Mouse (Mus musculus) forelimb bud, embryonic 11.5 days (tissue): ENCODE measurements around the gene Zdhhc12.

Experiments used
- DNase-seq: peaks from one replicate; pipeline ENCODE4 v3.0.0-alpha.2; 2012; ENCODE audit warnings: low read depth, low spot score

The Zdhhc12 gene

DNA sequence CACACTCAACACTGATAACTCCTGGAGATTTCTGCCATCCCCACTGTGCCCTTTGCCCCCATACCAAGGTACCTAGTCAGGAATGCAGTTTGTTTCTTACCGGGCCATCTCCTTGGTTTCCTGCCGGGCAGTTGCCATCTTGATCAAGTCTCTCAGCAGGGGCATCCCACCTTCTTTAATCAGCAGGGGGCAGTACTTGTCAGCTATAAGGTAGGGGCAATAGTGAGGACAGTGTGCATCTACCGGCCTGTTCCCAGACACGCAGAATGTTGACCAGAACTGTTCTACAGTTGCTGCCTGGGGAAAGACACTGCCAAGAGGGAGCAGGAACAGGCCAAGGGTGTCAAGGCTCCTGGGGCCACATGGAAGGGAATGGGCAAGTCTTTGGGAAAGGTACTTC, 6.8 kb upstream of the Zdhhc12 start:
- DNase-seq: no peak

DNA sequence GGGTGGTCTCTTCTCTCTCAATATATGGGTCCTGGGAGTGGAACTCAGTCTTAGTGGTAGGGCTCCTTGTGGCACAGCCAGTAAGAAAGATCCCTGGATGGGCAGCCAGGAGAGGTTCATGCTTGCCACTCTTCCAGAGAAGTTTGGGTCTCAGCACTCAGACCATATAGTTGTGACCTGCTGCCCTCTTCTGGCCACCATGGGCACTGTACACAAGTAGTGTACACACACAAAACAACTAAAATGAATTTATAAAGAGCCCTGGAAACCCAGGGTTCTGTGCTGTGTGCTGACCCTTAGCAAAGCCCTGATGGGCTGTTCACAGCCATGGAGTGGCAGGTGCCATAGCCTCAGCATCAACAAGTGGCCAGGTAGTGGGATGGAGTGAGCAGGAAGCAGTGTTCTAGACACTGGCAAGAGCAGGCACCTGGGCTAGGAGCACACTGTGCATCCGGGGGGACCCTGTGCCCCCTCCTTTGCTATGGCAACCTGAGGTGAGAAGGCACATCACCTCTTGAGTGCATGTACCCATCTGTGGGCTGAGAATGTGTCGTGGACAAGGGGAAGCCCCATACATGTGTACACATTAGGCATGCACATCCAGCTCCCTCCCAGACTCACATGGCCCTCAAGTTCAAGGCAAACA, 2.6 kb upstream of the Zdhhc12 start:
- peak; percentile 45 for DNase-seq

DNA sequence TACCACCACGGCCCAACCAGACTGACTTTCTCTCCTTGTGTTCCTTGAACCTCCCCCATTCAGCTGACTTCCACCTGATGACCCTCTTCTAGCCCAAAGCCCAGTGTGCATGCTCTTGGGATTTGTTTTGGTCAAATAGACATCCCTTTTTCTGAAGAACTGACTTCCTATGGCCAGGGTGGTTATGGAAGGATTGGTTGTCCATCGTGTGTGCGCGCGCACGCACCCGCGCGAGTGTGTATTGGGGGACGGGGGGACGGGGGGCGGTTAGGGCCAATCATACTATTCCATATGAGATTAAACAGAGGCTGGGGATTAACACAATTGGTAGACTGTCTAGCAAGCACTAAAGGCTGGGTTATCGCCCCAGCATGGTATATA, 750 bp upstream of the Zdhhc12 start:
- DNase-seq: no peak

DNA sequence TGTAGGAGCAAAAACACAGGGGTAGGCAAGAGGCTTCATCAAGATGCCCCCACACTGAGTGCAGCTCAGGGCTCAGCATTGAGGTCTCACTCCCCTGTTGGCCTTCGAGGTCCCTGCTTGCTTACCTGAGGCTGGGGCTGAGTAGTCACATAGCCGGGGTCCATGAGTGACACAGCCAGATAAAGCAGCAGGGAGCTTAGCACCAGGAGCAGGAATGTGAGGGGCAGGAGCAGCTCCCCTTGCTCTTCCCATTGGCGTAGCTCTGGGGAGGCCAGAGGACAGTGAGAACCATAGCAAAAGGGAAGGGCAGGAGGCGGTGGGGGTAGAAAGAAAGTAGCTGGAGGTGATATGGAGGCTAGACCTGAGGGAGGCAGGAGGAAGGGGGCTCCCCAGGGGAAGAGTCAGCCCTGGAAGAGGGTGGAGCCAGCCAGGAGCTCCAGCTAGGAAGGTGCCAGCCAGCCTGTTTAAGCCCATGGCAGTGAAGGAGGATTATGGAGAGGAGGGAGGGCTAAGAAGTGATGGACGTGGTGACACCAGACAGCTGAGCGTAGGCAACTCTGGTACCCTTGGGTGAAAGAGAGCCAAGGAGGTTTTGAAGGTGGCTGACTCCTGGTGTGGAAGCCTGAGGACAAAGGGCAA, 1.0 kb downstream of the Zdhhc12 start:
- no peak for DNase-seq

DNA sequence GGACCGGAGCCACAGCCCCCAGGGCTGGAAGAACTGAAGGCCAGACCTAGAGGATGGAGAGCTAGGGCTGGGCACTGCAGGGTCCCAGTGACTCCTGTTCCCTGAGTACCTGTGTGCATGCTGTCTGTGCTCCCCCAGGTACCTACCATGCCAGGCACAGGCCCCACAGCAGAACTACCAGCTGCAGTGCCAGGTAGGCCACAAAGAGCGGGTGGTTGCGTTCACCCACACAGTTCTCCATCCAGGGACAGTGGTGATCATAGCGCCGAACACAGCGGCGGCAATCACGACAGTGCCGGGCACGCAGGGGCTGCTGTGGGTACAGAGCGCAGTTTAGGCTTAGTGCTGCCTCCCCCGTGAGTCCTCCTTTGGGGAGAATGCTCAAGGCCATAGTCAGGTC, 1.9 kb downstream of the Zdhhc12 start:
- DNase-seq: no peak

DNA sequence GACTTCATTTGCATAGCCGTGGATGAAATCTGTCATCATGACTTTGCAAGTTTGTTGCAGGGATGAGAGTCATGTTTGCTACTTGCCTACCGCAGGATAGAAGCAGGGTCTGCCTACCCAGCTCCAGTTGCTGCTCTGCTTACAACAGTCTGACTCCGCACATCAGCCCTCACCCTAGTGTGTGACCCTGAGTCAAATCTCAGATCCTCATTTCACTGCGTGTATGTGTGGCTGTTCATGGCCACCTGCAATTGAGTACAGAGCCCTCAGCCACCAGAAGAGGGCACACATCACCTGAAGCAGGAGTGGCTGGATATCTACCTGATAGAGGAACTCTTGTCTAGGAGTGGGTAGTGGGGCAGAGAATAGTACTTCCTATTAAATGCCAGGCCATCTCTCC, 6.1 kb downstream of the Zdhhc12 start:
- no peak for DNase-seq

DNA sequence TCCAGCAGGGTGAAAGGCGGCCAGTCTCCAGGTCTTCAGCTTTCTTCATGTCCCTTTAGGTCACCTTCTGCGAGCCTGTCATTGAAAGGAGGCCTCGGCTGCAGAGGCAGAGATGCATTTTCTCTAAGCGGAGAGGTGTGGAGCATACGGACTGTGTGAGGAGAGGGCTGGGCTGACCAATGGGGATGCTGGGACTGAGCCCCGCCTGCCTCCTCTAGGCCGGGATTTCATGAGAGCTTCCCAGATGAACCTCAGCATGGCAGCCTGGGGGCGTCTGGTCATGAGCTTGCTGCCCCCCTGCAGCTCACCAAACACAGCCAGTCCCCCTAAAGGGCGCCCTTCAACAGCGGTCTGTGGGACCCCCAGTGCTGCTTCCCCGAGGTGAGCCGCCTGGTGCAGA, 8.8 kb downstream of the Zdhhc12 start:
- no peak for DNase-seq

DNA sequence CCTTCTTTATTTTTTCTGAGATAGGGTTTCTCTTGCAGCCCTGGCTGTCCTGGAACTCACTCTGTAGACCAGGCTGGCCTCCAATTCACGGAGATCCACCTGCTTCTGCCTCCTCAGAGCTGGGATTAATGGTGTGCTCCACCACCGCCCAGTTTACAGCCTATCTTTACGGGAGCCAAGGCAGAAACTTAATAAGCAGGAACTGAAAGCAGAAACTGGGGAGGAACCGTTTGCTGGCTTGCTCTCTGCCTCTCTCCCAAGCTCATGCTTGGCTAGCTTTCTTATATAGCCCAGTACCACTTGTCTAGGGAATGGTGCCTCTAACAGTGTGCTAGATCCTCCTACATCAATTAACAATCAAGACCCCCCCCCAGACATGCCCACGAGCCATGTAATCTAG, 9.3 kb downstream of the Zdhhc12 start:
- no peak for DNase-seq

DNA sequence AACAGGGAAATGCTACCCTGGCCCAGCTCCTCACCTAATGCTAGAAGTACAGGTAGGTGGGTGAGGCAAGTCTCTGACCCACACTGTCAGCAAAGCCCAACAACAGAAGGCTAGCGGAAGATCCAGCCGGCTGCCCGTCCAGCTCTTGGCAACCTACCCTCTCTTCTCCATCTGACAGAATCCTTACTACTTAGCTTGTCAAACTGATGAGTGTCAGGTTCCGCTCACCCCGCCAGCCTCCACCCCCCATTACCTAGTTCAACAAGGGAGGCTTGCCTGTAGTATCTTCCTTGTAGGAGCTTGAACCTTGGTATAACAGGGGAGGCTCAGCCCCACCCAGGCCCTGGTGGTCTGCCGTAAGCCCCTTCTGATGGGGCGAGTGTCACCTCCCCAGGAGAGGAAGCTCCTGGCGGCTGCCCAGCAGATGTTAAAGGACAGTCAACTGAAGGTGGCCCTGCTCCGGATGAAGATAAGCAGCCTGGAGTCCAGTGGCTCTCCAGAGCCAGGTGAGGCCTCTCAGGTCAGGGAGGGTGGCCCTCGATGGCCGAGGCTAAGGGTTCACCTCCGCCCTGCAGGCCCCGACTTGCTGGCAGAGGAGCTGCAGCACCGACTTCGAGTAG, 13.2 kb downstream of the Zdhhc12 start:
- DNase-seq: no peak

DNA sequence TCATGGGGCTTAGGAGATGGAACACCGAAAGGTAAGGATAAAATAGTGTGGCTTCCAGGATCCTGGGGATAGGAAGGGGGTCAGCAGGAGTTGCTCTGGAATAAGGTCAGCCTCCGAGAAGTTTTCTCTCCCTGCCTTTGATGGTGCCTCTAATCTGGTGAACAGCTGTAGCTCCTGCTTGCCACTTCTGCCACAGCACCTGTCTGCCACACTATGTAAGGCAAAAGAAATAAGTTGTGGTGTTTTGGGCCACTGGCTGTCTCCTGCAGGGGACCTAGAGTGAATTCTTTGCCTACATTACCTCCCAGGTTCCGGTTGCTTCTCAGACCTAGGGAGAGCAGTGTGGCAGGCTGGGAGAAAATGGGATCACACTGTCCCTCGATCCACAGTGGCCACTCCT, 14.7 kb downstream of the Zdhhc12 start:
- DNase-seq: no peak

DNA sequence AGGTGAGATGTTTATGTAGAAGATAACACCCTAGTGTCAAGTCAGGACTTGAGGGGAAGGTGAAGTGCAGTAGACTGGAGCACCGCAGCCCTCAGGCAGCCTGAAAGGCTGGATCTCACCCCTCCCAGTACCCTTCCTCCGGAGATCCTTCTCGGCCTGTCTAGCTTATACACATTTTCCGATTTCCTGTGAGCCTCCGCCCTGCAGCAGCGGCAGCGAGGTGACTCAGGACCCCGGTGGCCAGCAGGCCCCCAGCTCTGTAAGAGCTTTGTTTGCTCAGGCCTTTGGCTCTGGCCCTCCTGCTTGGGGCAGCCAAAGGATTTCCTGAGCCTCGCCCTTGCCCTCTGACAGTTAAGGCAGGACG, 15.1 kb downstream of the Zdhhc12 start:
- DNase-seq: no peak

DNA sequence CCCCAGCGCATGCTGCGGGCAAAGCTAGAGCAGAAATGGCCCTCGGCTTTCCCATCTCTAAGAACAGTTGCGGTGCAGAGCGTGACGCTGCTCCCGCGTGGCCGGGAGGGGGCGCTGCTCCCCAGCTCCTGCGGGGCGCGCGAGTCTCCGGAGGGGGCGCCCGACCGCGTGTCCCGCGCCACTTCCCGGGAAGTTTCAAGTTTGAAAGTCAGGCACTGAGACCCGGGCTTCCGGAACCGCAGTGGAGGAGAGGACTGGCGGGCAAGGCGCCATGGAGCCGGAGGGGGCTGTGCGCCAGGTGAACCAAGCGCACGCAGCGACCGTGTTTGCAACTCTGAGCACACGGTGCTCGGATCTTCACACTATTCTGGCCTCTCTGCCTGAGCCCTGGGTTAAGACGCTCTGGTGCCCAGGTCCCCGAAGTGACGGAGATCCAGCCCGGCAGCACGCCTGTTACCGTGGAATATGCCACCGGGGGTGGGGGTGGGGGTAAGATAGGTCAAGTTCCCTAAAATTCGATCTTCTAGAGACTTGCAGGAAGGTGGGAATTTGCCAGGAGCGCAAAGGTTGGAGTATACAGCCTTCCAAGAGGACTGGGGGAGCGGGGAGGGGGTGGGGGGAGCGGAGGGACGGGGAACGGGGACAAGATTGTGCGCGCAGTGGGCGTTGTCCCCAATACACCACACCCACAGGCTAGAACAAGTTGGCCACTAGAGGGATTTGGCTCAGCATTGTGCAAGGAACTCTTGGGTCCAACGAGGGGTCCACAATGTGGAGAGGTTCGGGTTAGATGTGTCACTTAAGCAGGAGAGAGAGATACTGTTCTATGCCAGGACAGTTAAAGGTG, 15.7 kb downstream of the Zdhhc12 start, which contains the start of gene Pkn3:
TSS of gene Pkn3 (plus strand) at position 183 of the 847 bp plus-strand sequence.
- peak; percentile 89 for DNase-seq

DNA sequence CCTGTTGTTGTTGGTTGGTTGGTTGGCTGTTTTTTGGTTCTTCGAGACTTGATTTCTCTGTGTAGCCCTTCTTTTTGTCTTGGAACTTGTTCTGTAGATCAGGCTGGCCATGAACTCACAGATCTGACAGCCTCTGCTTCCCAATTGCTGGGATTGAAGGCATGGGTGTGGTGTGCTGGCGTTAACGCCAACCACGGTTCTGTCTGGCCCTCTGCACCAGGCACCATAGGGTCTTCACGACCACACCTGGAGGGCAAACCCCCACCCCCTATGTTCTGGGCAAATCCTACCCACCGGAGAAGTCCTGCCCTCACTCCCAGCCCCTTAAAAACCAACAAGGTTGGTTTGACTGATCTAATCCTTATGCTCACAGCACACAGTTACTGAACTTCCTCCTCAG, 16.5 kb downstream of the Zdhhc12 start:
- DNase-seq: no peak

DNA sequence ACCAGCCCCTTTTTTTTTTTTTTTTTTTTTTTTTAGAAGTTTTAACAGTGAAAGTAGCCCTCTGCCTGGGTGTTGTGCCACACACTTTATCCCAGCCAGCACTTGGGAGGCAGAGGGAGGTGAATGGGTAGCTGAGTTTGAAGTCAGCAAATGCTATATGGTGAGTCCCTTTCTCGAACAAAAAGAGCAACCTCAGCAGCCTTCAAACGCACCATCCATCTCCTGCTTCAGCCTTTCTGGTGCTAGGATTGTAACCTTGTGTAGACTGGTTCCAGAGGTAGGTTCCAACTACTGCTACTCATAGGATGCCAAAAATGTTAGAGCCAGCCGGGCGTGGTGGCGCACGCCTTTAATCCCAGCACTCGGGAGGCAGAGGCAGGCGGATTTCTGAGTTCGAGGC, 17.0 kb downstream of the Zdhhc12 start:
- DNase-seq: no peak

DNA sequence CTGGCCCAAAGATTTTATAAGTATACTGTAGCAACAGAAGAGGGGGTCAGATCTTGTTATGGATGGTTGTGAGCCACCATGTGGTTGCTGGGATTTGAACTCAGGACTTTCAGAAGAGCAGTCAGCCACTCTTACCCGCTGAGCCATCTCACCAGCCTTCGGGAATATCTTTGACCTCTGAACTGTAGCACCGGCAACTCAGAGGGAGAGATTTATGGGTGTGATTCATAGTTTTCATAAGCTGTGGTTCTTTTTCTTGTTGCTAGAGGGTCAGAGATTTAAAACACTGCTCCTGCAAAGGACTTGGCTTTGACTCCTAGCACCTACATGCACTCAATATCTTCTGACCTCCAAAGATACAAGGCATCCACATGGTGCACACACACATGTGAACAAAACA, 17.8 kb downstream of the Zdhhc12 start:
- no peak for DNase-seq

DNA sequence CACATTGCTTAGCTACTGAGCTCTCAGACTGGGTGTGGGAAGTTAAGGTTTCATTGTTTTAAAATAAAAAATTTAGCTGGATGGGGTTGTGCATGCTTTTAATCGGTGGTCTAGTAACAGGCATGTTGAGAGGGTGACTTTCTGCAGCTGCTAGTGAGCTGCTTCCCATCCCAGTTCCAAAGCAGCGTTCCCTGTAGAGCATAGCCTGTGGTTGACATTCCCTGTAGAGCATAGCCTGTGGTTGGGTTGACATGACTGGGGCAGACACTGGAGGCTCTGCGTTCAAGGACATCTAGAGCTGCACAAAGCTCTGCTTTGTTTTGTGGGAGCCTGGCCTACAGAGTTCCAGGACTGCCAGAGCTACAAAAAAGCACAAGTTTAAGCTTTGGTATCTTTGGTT, 20.2 kb downstream of the Zdhhc12 start:
- DNase-seq: no peak

DNA sequence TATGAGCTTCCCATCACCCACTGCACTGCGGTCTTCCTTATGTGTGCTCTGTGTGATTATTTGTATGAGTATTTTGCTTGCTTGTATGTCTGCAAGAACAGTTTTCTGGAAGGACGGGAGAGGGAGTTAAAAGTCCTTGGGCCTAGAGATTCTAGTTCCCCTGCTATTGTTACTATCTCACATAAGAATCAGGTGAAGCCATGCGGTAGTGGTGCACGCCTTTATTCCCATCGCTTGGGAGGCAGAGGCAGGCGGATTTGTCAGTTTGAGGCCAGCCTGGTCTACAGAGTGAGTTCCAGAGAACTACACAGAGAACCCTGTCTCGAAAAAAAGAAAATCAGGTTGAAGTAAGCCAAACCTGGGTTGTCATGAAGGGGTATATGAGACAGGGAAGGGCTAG, 20.6 kb downstream of the Zdhhc12 start:
- DNase-seq: no peak

DNA sequence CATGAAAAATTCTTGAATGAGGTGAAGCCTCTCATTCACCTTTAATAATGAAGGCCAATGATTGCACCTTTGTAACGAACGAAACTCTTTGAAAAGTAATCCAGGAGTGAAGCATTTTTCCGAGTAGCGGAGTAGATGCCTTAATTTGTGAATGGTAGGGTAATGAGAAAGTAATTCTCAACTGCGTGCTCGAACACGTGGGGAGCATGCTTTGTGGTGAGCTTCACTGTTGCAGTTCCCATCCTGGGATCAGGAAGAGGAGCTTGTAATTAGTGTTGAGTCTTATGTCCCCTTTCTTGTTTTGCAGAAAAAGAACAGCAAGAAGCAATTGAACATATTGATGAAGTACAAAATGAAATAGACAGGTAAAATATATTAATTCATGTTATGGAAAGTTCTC, 25.5 kb downstream of the Zdhhc12 start:
- DNase-seq: no peak

DNA sequence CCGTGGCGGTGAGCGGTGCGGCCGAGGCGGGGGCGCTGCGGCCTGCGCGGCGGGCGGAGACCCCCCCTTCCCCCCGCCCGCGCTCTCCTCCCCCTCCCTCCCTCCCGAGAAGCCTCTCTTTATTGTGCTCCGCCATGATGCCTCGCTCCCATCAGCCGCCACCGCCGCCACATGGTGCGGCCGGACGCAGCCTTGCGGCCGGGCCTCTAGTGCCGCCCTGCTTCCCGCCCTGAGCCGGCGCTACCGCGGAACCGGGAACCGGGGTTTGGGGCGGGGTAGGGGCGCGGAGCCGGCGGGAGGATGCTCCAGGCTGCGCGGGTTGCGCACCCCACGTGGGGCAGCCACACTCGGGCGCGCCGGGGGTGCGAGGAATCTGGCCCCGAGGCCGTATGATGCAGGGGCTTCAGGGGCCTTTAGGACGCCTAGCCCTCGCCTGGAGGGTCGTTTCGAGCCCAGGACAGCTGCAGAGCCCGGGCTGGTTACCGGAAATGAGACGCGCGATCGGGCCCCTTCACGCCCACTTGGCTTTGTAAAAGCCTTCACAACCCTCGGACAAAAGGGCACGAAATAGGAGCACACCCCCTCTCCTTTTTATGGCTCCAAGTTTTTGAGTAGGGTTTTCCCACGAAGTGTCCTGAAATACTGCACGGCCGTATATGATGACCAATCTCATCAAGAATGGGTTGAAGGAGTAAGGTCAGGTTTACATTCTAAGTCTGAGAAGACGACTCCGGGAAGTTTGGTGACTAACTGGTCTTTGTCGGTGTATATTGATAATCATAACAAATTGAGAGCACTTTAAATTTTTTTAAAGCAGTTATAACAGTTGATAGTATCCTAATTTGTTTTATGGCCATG, 26.2 kb downstream of the Zdhhc12 start:
- no peak for DNase-seq

DNA sequence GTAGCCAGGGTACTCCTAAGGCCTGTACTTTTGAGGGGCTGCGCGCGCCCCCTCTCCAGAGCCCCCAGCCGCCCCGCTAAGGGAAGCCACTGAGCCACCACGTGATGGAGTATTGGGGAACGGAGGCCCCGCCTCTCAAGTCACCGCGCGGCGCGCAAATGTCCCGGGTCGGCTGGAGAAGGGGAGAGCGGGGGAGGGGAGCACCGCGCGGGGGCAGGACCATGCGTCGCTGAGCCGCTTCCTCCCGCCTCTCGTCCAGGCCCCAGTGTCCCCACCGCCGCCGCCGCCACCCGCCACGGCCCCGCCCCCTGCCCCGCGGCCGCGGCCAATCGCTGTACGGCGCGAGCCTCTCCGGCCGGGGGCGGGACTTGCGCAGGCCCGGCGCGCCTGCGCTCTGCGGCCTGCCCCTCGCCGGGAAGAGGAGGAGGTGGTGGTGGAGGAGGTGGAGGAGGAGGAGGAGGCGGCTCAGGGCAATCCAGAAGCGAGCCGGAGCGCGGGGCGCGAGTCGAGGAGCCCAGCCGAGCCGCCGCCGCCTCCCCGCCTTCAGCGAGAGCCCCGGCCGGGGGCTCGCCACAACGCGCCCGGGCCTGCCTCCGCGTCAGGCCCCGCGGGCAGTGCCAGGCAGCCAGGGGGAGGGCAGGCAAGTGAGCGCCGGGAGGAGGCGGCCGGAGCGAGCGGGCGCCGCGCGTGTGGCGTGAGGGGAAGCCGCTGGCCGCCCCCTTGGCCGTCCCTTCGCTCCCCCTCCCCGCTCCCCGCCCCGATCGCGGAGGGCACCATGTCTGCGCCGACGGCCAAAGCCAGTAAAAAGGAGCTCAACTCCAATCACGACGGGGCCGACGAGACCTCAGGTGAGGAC, 27.2 kb downstream of the Zdhhc12 start:
- peak; percentile 96 for DNase-seq

DNA sequence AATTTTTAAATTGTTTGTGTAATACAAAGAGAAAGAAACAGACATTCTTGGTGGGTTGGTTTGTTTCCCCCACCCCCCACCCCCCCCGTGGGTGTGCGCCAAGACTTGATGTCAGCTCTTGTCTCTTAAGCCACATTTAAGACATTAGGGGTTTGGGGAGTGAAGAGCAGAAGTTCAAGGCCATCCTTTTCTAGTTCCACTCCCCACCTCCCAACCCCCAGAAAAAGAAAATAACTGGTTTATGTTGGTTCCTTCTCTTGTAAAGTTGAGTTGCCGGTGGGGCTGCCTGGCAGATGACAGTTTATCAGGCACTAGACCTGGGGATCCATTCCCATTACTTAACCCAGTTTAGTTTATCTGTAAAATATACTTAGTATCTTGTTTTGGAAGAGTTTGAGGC, 29.1 kb downstream of the Zdhhc12 start:
- DNase-seq: no peak
